Mouse (Mus musculus): ENCODE data around the gene Atp2a3.

Atp2a3 gene

GRCm38 (mm10) chr11:72954216-72954615 lies 6.8 kb upstream of the Atp2a3 start:
- peak; percentile 69 for DNase-seq (ENCODE audit: low read depth, low spot score)

GRCm38 (mm10) chr11:72955339-72955974 lies 5.5 kb upstream of the Atp2a3 start:
- DNase-seq (ENCODE audit: low read depth, low spot score) = no peak

- DNase-seq (ENCODE audit: low read depth, low spot score) = no peak
Observed at GRCm38 (mm10) chr11:72957318-72957717, 3.7 kb upstream of the Atp2a3 start.

- no peak for DNase-seq (ENCODE audit: low read depth, low spot score)
Observed at GRCm38 (mm10) chr11:72959924-72960679, 867 bp upstream of the Atp2a3 start.

GRCm38 (mm10) chr11:72960723-72961071 lies 272 bp upstream of the Atp2a3 start:
- no peak for DNase-seq (ENCODE audit: low read depth, low spot score)

GRCm38 (mm10) chr11:72962378-72962777 lies 1.4 kb downstream of the Atp2a3 start:
- DNase-seq (ENCODE audit: low read depth, low spot score) = no peak

- peak; percentile 66 for DNase-seq (ENCODE audit: low read depth, low spot score)
Observed at GRCm38 (mm10) chr11:72963058-72963788, 2.3 kb downstream of the Atp2a3 start.

GRCm38 (mm10) chr11:72963789-72964294 lies 2.9 kb downstream of the Atp2a3 start:
- DNase-seq (ENCODE audit: low read depth, low spot score) = peak; percentile 90

- DNase-seq (ENCODE audit: low read depth, low spot score) = no peak
Observed at GRCm38 (mm10) chr11:72974995-72975503, 14.1 kb downstream of the Atp2a3 start.

- no peak for DNase-seq (ENCODE audit: low read depth, low spot score)
Observed at GRCm38 (mm10) chr11:72982516-72982915, 21.5 kb downstream of the Atp2a3 start.

GRCm38 (mm10) chr11:72983283-72983682 lies 22.3 kb downstream of the Atp2a3 start:
- peak; percentile 48 for DNase-seq (ENCODE audit: low read depth, low spot score)

GRCm38 (mm10) chr11:72986745-72987144 lies 25.8 kb downstream of the Atp2a3 start:
- no peak for DNase-seq (ENCODE audit: low read depth, low spot score)

- DNase-seq (ENCODE audit: low read depth, low spot score) = no peak
Observed at GRCm38 (mm10) chr11:72987234-72987633, 26.3 kb downstream of the Atp2a3 start.

- no peak for DNase-seq (ENCODE audit: low read depth, low spot score)
Observed at GRCm38 (mm10) chr11:72987807-72988206, 26.8 kb downstream of the Atp2a3 start.

GRCm38 (mm10) chr11:72989044-72989443 lies 28.1 kb downstream of the Atp2a3 start:
- DNase-seq (ENCODE audit: low read depth, low spot score) = no peak

- DNase-seq (ENCODE audit: low read depth, low spot score) = no peak
Observed at GRCm38 (mm10) chr11:72990688-72991087, 29.7 kb downstream of the Atp2a3 start.

- no peak for DNase-seq (ENCODE audit: low read depth, low spot score)
Observed at GRCm38 (mm10) chr11:72991961-72992360, 31.0 kb downstream of the Atp2a3 start.

GRCm38 (mm10) chr11:72996346-72996745 lies 35.4 kb downstream of the Atp2a3 start:
- no peak for DNase-seq (ENCODE audit: low read depth, low spot score)

- DNase-seq (ENCODE audit: low read depth, low spot score) = no peak
Observed at GRCm38 (mm10) chr11:72996781-72997180, 35.8 kb downstream of the Atp2a3 start.

- no peak for DNase-seq (ENCODE audit: low read depth, low spot score)
Observed at GRCm38 (mm10) chr11:72997529-72998326, 36.8 kb downstream of the Atp2a3 start.

- DNase-seq (ENCODE audit: low read depth, low spot score) = no peak
Observed at GRCm38 (mm10) chr11:72998771-72999170, 37.8 kb downstream of the Atp2a3 start, which contains the start of gene P2rx1. Gene P2rx1 (plus strand): TSS chr11:72999103.

Measured in A20 (cell line).